Mouse (Mus musculus) liver, embryonic 14.5 days (tissue): ENCODE results near the gene Scel. TPM values are rescaled to one million over a fixed set of nuclear protein-coding genes. Genes with fewer than 3 reads are reported as not detected.

Source experiments
- ATAC-seq: fragments of 200-750 bp; cut with Nextera tagmentation; 2 replicates; pipeline ENCODE4 v1.8.0; 2017; ENCODE audit warnings: moderate number of reproducible peaks, mild to moderate bottlenecking, moderate library complexity; ENCODE audit not compliant: insufficient read depth
- DNase-seq, 3 experiments: peaks; one replicate each; pipeline ENCODE4 v3.0.0-alpha.2; 2012 to 2013; ENCODE audit warnings: low read depth in 3 of 3, low spot score in 3 of 3
- H3K27ac ChIP-seq: fragments of 300-500 bp; sonication (generic); 2 replicates; pipeline ENCODE4 v1.5.1; 2014; ENCODE audit warnings: moderate library complexity, mild to moderate bottlenecking, control low read depth, inconsistent platforms
- H3K27me3 ChIP-seq: fragments of 300-500 bp; sonication (generic); 2 replicates; pipeline ENCODE4 v1.6.1; 2014; ENCODE audit warnings: mild to moderate bottlenecking, low read length, moderate library complexity; ENCODE audit not compliant: control insufficient read depth, insufficient read depth
- H3K36me3 ChIP-seq: fragments of 300-500 bp; sonication (generic); replicated peaks from 2 replicates; pipeline ENCODE4 v1.6.1; 2014; ENCODE audit warnings: low read depth; ENCODE audit not compliant: control insufficient read depth, insufficient read depth
- H3K4me1 ChIP-seq, 2 experiments: fragments of 200-500 bp in 1 of 2; fragments of 300-500 bp in 1 of 2; sonication (generic) in 1 of 2; replicated peaks; 2 replicates each; pipeline ENCODE4 v1.6.1; 2012 to 2014; ENCODE audit warnings: antibody characterized with exemption in 1 of 2, inconsistent platforms in 1 of 2, low read length in 1 of 2; ENCODE audit not compliant: control insufficient read depth in 2 of 2, insufficient read depth in 2 of 2
- H3K4me2 ChIP-seq: fragments of 300-500 bp; sonication (generic); 2 replicates; pipeline ENCODE4 v1.6.1; 2014; ENCODE audit warnings: low read depth, mild to moderate bottlenecking, control low read depth, moderate library complexity
- H3K4me3 ChIP-seq, 2 experiments: fragments of 200-500 bp in 1 of 2; fragments of 300-500 bp in 1 of 2; sonication (generic) in 1 of 2; 2 replicates each; pipeline ENCODE4 v1.5.1; 2012 to 2014; ENCODE audit warnings: low read depth in 2 of 2, low read length in 2 of 2, mild to moderate bottlenecking in 2 of 2, control low read depth in 1 of 2, inconsistent platforms in 1 of 2, moderate library complexity in 1 of 2; ENCODE audit not compliant: insufficient read depth in 1 of 2
- H3K9ac ChIP-seq: fragments of 300-500 bp; sonication (generic); replicated peaks from 2 replicates; pipeline ENCODE4 v1.6.1; 2014; ENCODE audit warnings: mild to moderate bottlenecking, control low read depth, moderate library complexity
- H3K9me3 ChIP-seq: fragments of 300-500 bp; sonication (generic); 2 replicates; pipeline ENCODE4 v1.6.1; 2016; ENCODE audit warnings: low read length, mixed read lengths; ENCODE audit not compliant: control insufficient read depth
- CTCF ChIP-seq: IDR thresholded peaks from 2 replicates; pipeline ENCODE4 v1.5.1; 2016; ENCODE audit warnings: antibody characterized with exemption, low read depth, control low read depth
- EP300 ChIP-seq: IDR thresholded peaks from 2 replicates; pipeline ENCODE4 v1.6.1; 2016; ENCODE audit warnings: antibody characterized with exemption, low read depth
- WGBS: fragments of 180-500 bp; shearing (Covaris S2); extraction: QIAGEN DNeasy Blood & Tissue Kit; methylation state at CpG from one replicate; pipeline ENCODE4 v1.1.7; 2014; ENCODE audit not compliant: insufficient replicate concordance; 5-methylcytosine and 5-hydroxymethylcytosine counted together
- polyA plus RNA-seq, 2 experiments: library from polyadenylated mRNA; depleted of rRNA in 1 of 2; stranded (reverse) in 1 of 2; unstranded in 1 of 2; fragments of >200 nt; fragmentation: Nextera tagmentation in 1 of 2; extraction: Ambion mirVana in 1 of 2; gene quantifications; 2 replicates each; pipeline versions ENCODE4 v1.2.1 to v1.2.3; 2012 to 2014

Scel gene
- polyA plus RNA-seq, 2 experiments: 0.06 to 0.08 TPM

DNA sequence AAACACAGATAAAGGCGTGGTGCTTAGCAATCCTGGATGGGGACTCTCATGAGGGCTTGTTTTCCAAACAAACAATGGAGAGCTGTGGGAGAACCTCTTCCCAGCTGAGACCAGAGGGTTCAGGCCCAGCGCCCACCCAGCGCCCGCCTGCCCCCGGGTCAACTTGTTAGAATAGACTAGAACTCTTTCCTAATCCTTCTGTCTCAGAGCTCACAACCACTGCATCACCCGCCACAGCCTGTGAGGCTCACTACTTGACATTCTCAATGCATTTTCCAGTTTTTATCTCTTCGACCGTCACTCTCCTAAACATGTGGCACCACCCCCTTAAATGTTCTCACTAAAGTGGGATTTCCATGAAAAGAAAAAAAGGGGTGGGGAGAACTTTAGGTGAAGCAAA lies 14.9 kb upstream of the Scel start:
- DNase-seq (no peak), ATAC-seq (no peak)
- Histone ChIP-seq H3K4me2 (no peak overlapping the region), H3K9ac (no peak overlapping the region), H3K27me3 (no peaks in the 10 kb centered on the region), H3K36me3 (no peaks in the 10 kb centered on the region), H3K27ac (no peak overlapping the region), H3K9me3 (no peaks in the 10 kb centered on the region), H3K4me1 (no peaks in the 10 kb centered on the region), H3K4me3 (no peak overlapping the region)
- WGBS: 57% methylated on average over 8 of the region's 8 CpGs
- TF ChIP-seq CTCF: no peak
- no peak for TF ChIP-seq EP300

DNA sequence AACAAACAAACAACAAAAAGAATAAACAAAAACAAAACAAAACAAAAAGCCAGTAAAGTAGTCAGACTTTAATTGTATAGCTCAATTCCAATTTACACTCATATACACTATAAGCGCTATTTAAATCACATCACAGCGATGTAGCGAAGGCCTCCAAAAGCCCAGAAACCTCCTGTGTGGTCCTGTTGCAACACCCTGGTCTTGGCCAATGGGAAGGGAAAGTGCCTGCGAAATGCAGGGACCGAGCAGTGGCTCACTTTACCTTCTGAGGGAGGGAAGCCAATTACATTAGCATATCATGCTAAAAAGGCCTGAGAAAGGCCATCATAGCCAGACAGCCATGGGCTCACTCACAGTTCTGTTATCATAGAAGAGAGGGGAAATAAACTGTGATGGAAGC lies 14.5 kb upstream of the Scel start:
- H3K36me3 ChIP-seq: no peaks in the 10 kb centered on the region
- no peaks in the 10 kb centered on the region for H3K4me1 ChIP-seq
- ATAC-seq: no peak
- 66% methylated on average over 5 of the region's 5 CpGs for WGBS
- no peaks in the 10 kb centered on the region for H3K27me3 ChIP-seq
- H3K4me3 ChIP-seq: no peak overlapping the region
- H3K27ac ChIP-seq: no peak overlapping the region
- no peak overlapping the region for H3K4me2 ChIP-seq
- DNase-seq: no peak
- no peaks in the 10 kb centered on the region for H3K9me3 ChIP-seq
- no peak for TF ChIP-seq EP300
- H3K9ac ChIP-seq: no peak overlapping the region

DNA sequence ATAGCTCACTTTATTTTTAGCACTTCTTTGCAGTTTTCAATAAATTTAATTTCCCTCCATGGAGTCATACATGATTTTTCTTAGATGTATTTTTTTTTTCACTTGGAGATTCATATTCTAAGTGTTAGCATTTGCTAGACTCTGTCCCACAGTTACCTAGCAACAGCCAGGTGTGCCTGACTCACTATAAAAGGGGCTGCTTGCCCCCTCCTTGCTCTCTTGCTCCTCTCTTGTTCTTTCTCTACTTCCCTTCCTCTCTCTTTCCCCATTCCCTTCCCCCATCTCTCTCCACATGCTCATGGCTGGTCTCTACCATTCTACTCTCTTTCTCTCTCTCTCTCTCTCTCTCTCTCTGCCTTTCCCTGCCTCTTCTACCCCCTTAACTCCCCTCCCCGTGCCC lies 14.1 kb upstream of the Scel start:
- Histone ChIP-seq H3K4me1 (no peaks in the 10 kb centered on the region), H3K27ac (no peak overlapping the region), H3K4me2 (no peak overlapping the region), H3K9me3 (no peaks in the 10 kb centered on the region), H3K4me3 (no peak overlapping the region), H3K36me3 (no peaks in the 10 kb centered on the region), H3K27me3 (no peaks in the 10 kb centered on the region), H3K9ac (no peak overlapping the region)
- ATAC-seq (no peak), DNase-seq (no peak)
- TF ChIP-seq EP300 (no peak), CTCF (no peak)
- 27% methylated on average over 1 of the region's 1 CpGs for WGBS

- WGBS: 61% methylated on average over 7 of the region's 7 CpGs
- Histone ChIP-seq H3K27ac (no peak overlapping the region), H3K4me2 (no peak overlapping the region), H3K9me3 (no peaks in the 10 kb centered on the region), H3K36me3 (no peaks in the 10 kb centered on the region), H3K4me3 (no peak overlapping the region), H3K9ac (no peak overlapping the region), H3K4me1 (no peaks in the 10 kb centered on the region), H3K27me3 (no peaks in the 10 kb centered on the region)
- TF ChIP-seq CTCF (no peak), EP300 (no peak)
- DNase-seq (no peak), ATAC-seq (no peak)
These were observed 12.8 kb upstream of the Scel start for GRCm38 (mm10) chr14:103500309-103500708.

GRCm38 (mm10) chr14:103500941-103501340 lies 12.2 kb upstream of the Scel start:
- no peak for TF ChIP-seq CTCF
- ATAC-seq: no peak
- Histone ChIP-seq H3K9me3 (no peaks in the 10 kb centered on the region), H3K27me3 (no peaks in the 10 kb centered on the region), H3K4me1 (no peaks in the 10 kb centered on the region), H3K4me3 (no peak overlapping the region), H3K4me2 (no peak overlapping the region), H3K27ac (no peak overlapping the region), H3K9ac (no peak overlapping the region), H3K36me3 (no peaks in the 10 kb centered on the region)
- DNase-seq: no peak
- WGBS: 30% methylated on average over 4 of the region's 4 CpGs

- H3K4me3 ChIP-seq: no peak overlapping the region
- no peaks in the 10 kb centered on the region for H3K4me1 ChIP-seq
- no peak for TF ChIP-seq CTCF
- TF ChIP-seq EP300: no peak
- no peak overlapping the region for H3K9ac ChIP-seq
- WGBS: 64% methylated on average over 7 of the region's 7 CpGs
- no peak overlapping the region for H3K27ac ChIP-seq
- H3K27me3 ChIP-seq: no peaks in the 10 kb centered on the region
- DNase-seq: no peak
- no peaks in the 10 kb centered on the region for H3K36me3 ChIP-seq
- no peaks in the 10 kb centered on the region for H3K9me3 ChIP-seq
- H3K4me2 ChIP-seq: no peak overlapping the region
- ATAC-seq: no peak
These were observed 8.6 kb upstream of the Scel start for GRCm38 (mm10) chr14:103504514-103504913.
